Mouse (Mus musculus) limb, embryonic 12.5 days (tissue): ENCODE results near the gene Tsg101. TPM values are rescaled to one million over a fixed set of nuclear protein-coding genes. Genes with fewer than 3 reads are reported as not detected.

Source experiments
- ATAC-seq: fragments of 200-750 bp; cut with Nextera tagmentation; 2 replicates; pipeline ENCODE4 v1.8.0; 2017; ENCODE audit warnings: low read depth, moderate TSS enrichment; ENCODE audit not compliant: insufficient number of reproducible peaks, insufficient read depth, low FRiP score, low TSS enrichment
- H3K27ac ChIP-seq: fragments of 300-500 bp; sonication (generic); 2 replicates; pipeline ENCODE4 v1.5.1; 2016; ENCODE audit warnings: mild to moderate bottlenecking, moderate library complexity
- H3K27me3 ChIP-seq: fragments of 300-500 bp; sonication (generic); 2 replicates; pipeline ENCODE4 v1.6.1; 2016; ENCODE audit warnings: mild to moderate bottlenecking, moderate library complexity
- H3K36me3 ChIP-seq: fragments of 300-500 bp; sonication (generic); 2 replicates; pipeline ENCODE4 v1.6.1; 2016; ENCODE audit warnings: mild to moderate bottlenecking, moderate library complexity
- H3K4me1 ChIP-seq: fragments of 300-500 bp; sonication (generic); replicated peaks from 2 replicates; pipeline ENCODE4 v1.6.1; 2016
- H3K4me2 ChIP-seq: fragments of 300-500 bp; sonication (generic); 2 replicates; pipeline ENCODE4 v1.6.1; 2016; ENCODE audit warnings: mild to moderate bottlenecking, moderate library complexity
- H3K4me3 ChIP-seq: fragments of 300-500 bp; sonication (generic); replicated peaks from 2 replicates; pipeline ENCODE4 v1.5.1; 2016; ENCODE audit warnings: mild to moderate bottlenecking
- H3K9ac ChIP-seq: fragments of 300-500 bp; sonication (generic); replicated peaks from 2 replicates; pipeline ENCODE4 v1.6.1; 2016; ENCODE audit warnings: mild to moderate bottlenecking, moderate library complexity
- H3K9me3 ChIP-seq: fragments of 300-500 bp; sonication (generic); 2 replicates; pipeline ENCODE4 v1.6.1; 2016; ENCODE audit warnings: mild to moderate bottlenecking, moderate library complexity
- WGBS: fragments of 180-500 bp; shearing (Covaris S2); methylation state at CpG from one replicate; pipeline ENCODE4 v1.1.7; 2016; 5-methylcytosine and 5-hydroxymethylcytosine counted together
- polyA plus RNA-seq: library from polyadenylated mRNA; unstranded; fragments of >200 nt; fragmentation: Nextera tagmentation; extraction: Ambion mirVana; gene quantifications from 2 replicates; pipeline ENCODE4 v1.2.1, GENCODE M21; 2016

Tsg101 gene
- polyA plus RNA-seq, 1 experiment from 2014 or later, result 230 TPM

DNA sequence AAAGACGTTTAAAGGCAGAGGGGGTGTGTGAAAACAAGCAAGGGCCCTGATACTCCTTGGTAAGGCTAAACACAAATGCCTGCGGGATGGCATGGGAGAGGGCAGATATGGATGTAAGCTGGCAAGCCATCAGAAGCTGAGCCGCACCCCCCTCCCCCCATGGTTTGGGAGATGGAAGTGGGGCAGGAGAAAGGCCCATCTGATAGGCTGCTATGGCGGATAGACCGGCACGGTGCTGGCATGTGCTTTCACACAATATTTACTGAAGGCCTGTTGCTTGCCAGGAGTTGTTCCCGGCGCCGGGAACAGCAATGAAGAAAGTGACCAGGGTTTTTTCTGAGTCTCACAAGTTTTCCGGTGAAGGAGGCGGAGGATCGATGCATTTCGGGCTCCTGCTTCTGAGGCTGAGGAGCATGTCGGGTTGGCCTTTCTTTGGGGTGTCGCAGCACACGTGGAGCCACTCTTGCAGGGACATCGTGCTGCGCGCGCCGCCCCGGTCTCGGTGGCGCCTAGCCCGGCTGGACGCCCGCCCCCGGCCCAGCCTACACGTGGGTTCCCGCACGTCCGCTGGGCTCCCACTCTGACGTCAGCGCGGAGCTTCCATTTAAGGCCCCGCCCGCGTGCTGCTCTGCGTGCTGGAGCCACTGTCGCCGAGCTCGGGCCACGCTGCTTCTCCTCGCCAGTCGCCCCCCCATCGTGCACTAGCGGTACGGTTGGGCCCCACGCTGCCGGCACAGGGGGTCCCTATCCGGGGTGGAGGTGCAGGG is 74.4 kb downstream of the Tsg101 start:
- Histone ChIP-seq H3K36me3 (peaks cover 30% of the 10 kb centered on the region), H3K27ac (peak overlapping the region; percentile 97), H3K9me3 (no peaks in the 10 kb centered on the region), H3K27me3 (peaks cover 24% of the 10 kb centered on the region), H3K9ac (peak overlapping the region; percentile 95), H3K4me3 (peak overlapping the region; percentile 82), H3K4me2 (peak overlapping the region; percentile 82), H3K4me1 (peaks cover 15% of the 10 kb centered on the region)
- WGBS, result under 1% methylated on average over 51 of the region's 51 CpGs
- peak; percentile 85 for ATAC-seq

DNA sequence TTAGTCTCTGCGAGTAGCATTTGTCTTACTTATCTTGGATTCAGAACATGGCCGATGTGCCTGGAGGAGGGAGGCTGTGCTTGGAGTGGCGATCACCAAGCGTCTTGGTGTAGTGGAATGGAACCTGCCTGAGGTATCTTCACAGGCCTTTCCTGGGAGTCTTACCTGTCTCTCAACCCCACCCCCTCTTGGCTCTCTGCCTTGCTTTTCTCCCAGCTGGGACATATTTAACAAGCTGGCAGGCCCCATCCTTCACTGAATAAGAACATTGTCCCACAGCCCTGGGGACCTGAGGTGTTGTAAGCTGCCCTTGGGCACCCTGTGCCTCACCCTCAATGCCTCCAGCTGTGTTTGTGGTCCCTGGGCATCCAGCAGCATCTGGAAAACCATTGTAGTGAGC is 76.2 kb downstream of the Tsg101 start:
- Histone ChIP-seq H3K27ac (no peak overlapping the region), H3K36me3 (peaks cover 12% of the 10 kb centered on the region), H3K9ac (no peak overlapping the region), H3K4me2 (no peak overlapping the region), H3K4me1 (peaks cover 26% of the 10 kb centered on the region), H3K4me3 (no peak overlapping the region), H3K27me3 (peaks cover 24% of the 10 kb centered on the region), H3K9me3 (no peaks in the 10 kb centered on the region)
- no peak for ATAC-seq
- 87% methylated on average over 4 of the region's 4 CpGs for WGBS

DNA sequence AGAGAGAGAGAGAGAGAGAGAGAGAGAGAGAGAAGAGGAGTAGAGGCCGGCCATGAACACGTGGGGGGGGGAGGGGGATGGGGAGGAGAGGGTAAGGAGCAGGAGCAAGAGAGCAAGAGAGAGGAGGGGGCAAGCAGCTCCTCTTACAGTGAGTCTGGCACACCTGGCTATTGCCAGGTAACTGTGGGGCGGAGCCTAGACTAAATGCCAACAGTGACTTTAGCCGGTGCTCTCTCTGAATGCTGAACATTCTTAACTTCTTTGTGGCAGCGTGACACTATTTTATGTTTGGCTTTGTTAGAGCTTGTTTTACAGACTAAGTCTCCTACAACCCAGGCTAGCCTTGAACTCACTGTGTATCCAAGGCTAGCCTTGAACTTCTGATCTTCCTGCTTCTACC is 77.5 kb downstream of the Tsg101 start:
- 29% methylated on average over 5 of the region's 5 CpGs for WGBS
- ATAC-seq, result no peak
- peaks cover 24% of the 10 kb centered on the region for H3K27me3 ChIP-seq

DNA sequence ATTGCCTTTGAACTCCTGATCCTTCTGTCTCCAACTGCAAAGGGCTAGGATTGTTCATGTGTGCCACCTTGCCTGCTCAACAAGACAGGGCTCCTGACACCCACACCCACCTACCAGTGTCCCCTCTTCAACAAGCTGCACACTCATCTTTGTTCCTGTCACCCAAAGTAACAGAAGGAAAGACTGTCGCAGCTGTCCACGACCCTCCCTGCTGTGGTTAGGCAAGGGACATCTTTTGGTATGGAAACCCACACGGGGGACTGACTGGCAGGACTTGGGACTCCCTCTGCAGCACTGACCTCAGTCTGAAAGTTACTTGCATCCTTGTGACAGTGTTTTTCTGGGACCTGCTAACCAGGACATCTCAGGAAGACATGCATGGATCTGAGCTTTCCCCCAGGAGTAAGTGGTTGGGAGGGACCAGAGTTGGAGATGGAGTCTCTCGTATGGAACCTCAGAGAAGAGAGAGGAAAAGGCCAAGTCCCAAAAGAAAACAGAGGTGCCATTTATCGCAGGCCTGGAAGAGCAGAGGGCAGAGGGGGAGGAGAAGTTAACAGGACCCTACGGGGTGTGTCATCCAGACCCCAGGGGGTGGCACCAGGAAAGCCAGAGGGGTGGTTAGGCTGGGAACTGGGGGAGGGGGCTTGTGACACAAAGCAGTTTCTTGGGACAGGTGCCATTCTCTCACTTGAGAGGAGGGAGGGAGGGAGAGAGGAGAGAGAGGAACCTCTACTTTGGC is 78.8 kb downstream of the Tsg101 start, which contains the start of gene Ldha:
Gene Ldha, plus strand, starts transcription at position 689 of the 739 bp plus-strand sequence.
- peaks cover 27% of the 10 kb centered on the region for H3K4me1 ChIP-seq
- WGBS, result 21% methylated on average over 6 of the region's 6 CpGs

More for the DNA sequence above, 77.5 kb downstream of the Tsg101 start:
- H3K4me3 ChIP-seq, result no peak overlapping the region
- no peaks in the 10 kb centered on the region for H3K9me3 ChIP-seq
- H3K27ac ChIP-seq, result no peak overlapping the region
- peaks cover 31% of the 10 kb centered on the region for H3K4me1 ChIP-seq
- H3K4me2 ChIP-seq, result no peak overlapping the region
- H3K36me3 ChIP-seq, result no peaks in the 10 kb centered on the region
- no peak overlapping the region for H3K9ac ChIP-seq

DNA sequence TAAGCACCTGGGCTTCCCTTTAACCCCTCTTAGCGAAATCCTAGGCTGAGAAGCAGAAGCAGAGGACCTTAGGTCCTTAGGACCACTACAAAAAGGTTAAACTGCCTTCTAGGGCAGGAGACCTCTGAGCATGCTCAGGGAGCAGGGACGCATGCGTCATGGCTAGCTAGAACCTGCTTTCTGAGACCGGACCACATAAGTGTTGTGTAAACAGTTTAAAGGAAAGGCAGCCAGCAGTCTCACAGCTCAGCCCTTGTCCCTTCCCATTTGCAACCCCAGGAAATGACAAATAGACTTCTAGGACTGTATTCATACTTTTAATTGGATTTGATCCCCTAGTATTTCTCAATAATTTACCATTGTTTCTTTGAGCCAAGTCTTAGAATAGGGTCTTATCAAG is 79.4 kb downstream of the Tsg101 start:
- Histone ChIP-seq H3K27me3 (peaks cover 24% of the 10 kb centered on the region), H3K27ac (no peak overlapping the region), H3K4me1 (peaks cover 27% of the 10 kb centered on the region), H3K4me2 (no peak overlapping the region), H3K9me3 (no peaks in the 10 kb centered on the region), H3K9ac (no peak overlapping the region), H3K36me3 (no peaks in the 10 kb centered on the region), H3K4me3 (no peak overlapping the region)
- no peak for ATAC-seq
- WGBS, result 37% methylated on average over 4 of the region's 4 CpGs

More for the DNA sequence above, 78.8 kb downstream of the Tsg101 start, which contains the start of gene Ldha:
- Histone ChIP-seq H3K4me2 (no peak within 1 kb of the TSS), H3K9me3 (no peaks in the 10 kb centered on the region), H3K4me3 (no peak within 1 kb of the TSS), H3K27ac (no peak within 1 kb of the TSS), H3K36me3 (no peaks in the 10 kb centered on the region), H3K9ac (no peak within 1 kb of the TSS), H3K27me3 (peaks cover 24% of the 10 kb centered on the region)
- ATAC-seq, result no peak

DNA sequence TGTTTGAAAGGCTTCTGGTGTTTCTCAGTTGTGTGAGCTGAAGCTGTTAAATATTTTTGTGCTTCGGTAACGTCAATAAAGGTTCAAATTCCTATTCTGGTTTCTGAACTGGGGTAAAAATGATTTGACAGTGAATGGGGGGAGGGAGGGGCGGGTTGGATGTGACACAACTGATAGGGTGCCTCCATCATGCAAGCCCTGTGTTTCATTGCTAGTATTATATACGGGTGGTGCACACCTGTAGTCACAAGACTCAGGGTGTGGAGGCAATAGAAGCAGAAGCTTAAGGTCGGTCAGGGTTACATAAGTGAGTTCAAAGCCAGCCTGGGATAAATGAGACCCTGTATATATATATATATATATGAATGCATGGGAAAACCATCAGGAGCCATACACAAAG is 79.9 kb downstream of the Tsg101 start:
- no peak for ATAC-seq
- H3K27ac ChIP-seq, result no peak overlapping the region
- H3K9me3 ChIP-seq, result no peaks in the 10 kb centered on the region
- H3K27me3 ChIP-seq, result peaks cover 24% of the 10 kb centered on the region
- 70% methylated on average over 5 of the region's 5 CpGs for WGBS
- no peak overlapping the region for H3K4me2 ChIP-seq
- peaks cover 23% of the 10 kb centered on the region for H3K4me1 ChIP-seq
- no peak overlapping the region for H3K9ac ChIP-seq
- no peaks in the 10 kb centered on the region for H3K36me3 ChIP-seq
- H3K4me3 ChIP-seq, result no peak overlapping the region

DNA sequence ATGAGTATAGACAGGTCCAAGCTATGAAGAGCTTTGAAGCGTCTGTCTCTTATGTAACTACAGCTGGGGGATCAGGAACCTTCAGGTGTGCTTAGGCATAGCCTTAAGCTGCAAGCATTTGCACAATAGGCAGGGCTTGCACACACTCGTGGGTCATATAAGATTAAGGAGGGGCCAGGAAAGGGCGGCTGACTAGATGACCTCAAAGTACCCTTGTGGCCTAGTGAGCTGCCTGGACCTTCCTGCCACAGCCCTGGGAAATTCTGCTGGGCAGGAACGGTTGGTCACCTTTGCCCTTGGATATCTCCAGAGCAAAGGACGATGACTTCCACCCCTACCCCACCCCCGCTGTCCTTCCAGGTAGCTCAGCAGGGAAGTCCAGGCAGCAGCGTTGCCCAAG is 80.3 kb downstream of the Tsg101 start:
- Histone ChIP-seq H3K4me3 (no peak overlapping the region), H3K4me2 (peak overlapping the region; percentile 11; the same call in 1 of the 2 replicates), H3K27ac (no peak overlapping the region), H3K4me1 (peaks cover 20% of the 10 kb centered on the region), H3K36me3 (no peaks in the 10 kb centered on the region), H3K27me3 (peaks cover 24% of the 10 kb centered on the region), H3K9ac (no peak overlapping the region), H3K9me3 (no peaks in the 10 kb centered on the region)
- no peak for ATAC-seq
- WGBS, result 28% methylated on average over 7 of the region's 7 CpGs

Other genes starting within 250 kb of the Tsg101 start
- gene Tph1, start 247.4 kb downstream of the Tsg101 start, polyA plus RNA-seq, result not detected in 2 replicates
- 41.3 and 44.4 TPM in 2 replicates for gene Saal1, start 209.3 kb downstream of the Tsg101 start, polyA plus RNA-seq
- 0.20 and 0.36 TPM in 2 replicates for gene Saa3, start 204.3 kb downstream of the Tsg101 start, polyA plus RNA-seq
- gene Saa4, start 187.4 kb downstream of the Tsg101 start, polyA plus RNA-seq, result not detected in 2 replicates
- gene Saa1, start 177.0 kb downstream of the Tsg101 start, polyA plus RNA-seq, result 0.35 and 0.49 TPM in 2 replicates
- gene Saa2, start 168.2 kb downstream of the Tsg101 start, polyA plus RNA-seq, result 0.61 and 2.3 TPM in 2 replicates
- 24.0 and 25.3 TPM in 2 replicates for gene Hps5, start 123.9 kb downstream of the Tsg101 start, polyA plus RNA-seq
- 51.3 TPM in 2 replicates for gene Gtf2h1, start 123.9 kb downstream of the Tsg101 start, polyA plus RNA-seq
- 1,576 and 1,625 TPM in 2 replicates for gene Ldha, start 78.5 kb downstream of the Tsg101 start, polyA plus RNA-seq
- gene Ldhc, start 58.8 kb downstream of the Tsg101 start, polyA plus RNA-seq, result 0.27 TPM in 1 of 2 replicates, not detected in the other
- gene Uevld, start 38.6 kb upstream of the Tsg101 start, polyA plus RNA-seq, result 11.6 and 12.1 TPM in 2 replicates
- not detected in 2 replicates for gene Gm9999, start 63.6 kb upstream of the Tsg101 start, polyA plus RNA-seq
- 17.3 and 17.5 TPM in 2 replicates for gene Spty2d1, start 88.4 kb upstream of the Tsg101 start, polyA plus RNA-seq
- gene Tmem86a, start 130.6 kb upstream of the Tsg101 start, polyA plus RNA-seq, result 19.4 and 19.5 TPM in 2 replicates
- 0.22 and 0.44 TPM in 2 replicates for gene Ptpn5, start 213.7 kb upstream of the Tsg101 start, polyA plus RNA-seq